Mouse (Mus musculus) limb, embryonic 14.5 days (tissue): ENCODE measurements at regions not wholly inside any gene's neighbourhood (a gene's known extent, or its start where the extent isn't known, plus 50 kb on each side); places are given as distances from the start of the nearest gene placed in this dataset.

ENCODE experiments used
- ATAC-seq: fragments of 200-750 bp; cut with Nextera tagmentation; 2 replicates; pipeline ENCODE4 v1.8.0; 2017; ENCODE audit warnings: low read depth, moderate number of reproducible peaks, moderate TSS enrichment; ENCODE audit not compliant: low FRiP score
- DNase-seq: peaks from one replicate; pipeline ENCODE4 v3.0.0-alpha.2; 2015; ENCODE audit warnings: low spot score
- H3K27ac ChIP-seq: fragments of 300-500 bp; sonication (generic); replicated peaks from 2 replicates; pipeline ENCODE4 v1.5.1; 2014; ENCODE audit warnings: low read depth, mild to moderate bottlenecking, low read length, moderate library complexity, mixed read lengths
- H3K27me3 ChIP-seq: fragments of 300-500 bp; sonication (generic); 2 replicates; pipeline ENCODE4 v1.6.1; 2014; ENCODE audit warnings: low read length, mixed read lengths; ENCODE audit not compliant: control insufficient read depth, insufficient read depth
- H3K36me3 ChIP-seq: fragments of 300-500 bp; sonication (generic); 2 replicates; pipeline ENCODE4 v1.6.1; 2014; ENCODE audit warnings: mild to moderate bottlenecking, low read length, moderate library complexity, mixed read lengths; ENCODE audit not compliant: control insufficient read depth, insufficient read depth
- H3K4me1 ChIP-seq: fragments of 300-500 bp; sonication (generic); 2 replicates; pipeline ENCODE4 v1.6.1; 2014; ENCODE audit warnings: antibody characterized with exemption, low read length, mixed read lengths; ENCODE audit not compliant: control insufficient read depth, insufficient read depth
- H3K4me2 ChIP-seq: fragments of 300-500 bp; sonication (generic); replicated peaks from 2 replicates; pipeline ENCODE4 v1.6.1; 2014; ENCODE audit warnings: low read depth, mild to moderate bottlenecking, low read length, moderate library complexity; ENCODE audit not compliant: severe bottlenecking
- H3K4me3 ChIP-seq: fragments of 300-500 bp; sonication (generic); replicated peaks from 2 replicates; pipeline ENCODE4 v1.5.1; 2014; ENCODE audit warnings: low read length
- H3K9ac ChIP-seq: fragments of 300-500 bp; sonication (generic); 2 replicates; pipeline ENCODE4 v1.6.1; 2014; ENCODE audit warnings: mild to moderate bottlenecking, low read depth, low read length, moderate library complexity; ENCODE audit not compliant: severe bottlenecking
- H3K9me3 ChIP-seq: fragments of 300-500 bp; sonication (generic); 2 replicates; pipeline ENCODE4 v1.6.1; 2016; ENCODE audit warnings: low read length; ENCODE audit not compliant: control insufficient read depth
- POLR2A ChIP-seq: fragments of 200-500 bp; IDR thresholded peaks from 2 replicates; pipeline ENCODE4 v1.8.0; 2012; ENCODE audit warnings: inconsistent platforms, mild to moderate bottlenecking, moderate library complexity, borderline replicate concordance; ENCODE audit not compliant: insufficient read depth, insufficient read length; ENCODE audit errors: extremely low read depth
- WGBS: fragments of 180-500 bp; shearing (Covaris S2); extraction: QIAGEN DNeasy Blood & Tissue Kit; methylation state at CpG from one replicate; pipeline ENCODE4 v1.1.7; 2014; 5-methylcytosine and 5-hydroxymethylcytosine counted together

DNA sequence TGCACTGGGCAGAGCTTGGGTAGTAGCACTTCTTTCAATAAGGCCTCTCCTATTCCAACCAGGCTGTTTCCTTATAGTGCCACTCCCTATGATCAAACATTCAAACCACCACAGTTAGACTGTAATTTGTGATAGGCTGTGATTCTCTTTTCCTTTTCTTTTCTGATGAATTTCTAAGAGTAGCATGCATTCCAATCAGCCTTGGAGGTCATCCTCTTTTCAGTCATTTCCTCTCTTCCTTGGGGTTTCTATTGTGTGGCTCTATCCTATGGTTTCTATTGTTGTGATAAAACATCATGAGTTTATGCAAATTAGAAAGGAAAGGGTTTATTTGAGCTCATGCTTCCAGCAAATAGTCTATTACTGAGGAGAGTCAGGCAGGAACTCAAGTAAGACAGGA is 774.9 kb upstream of the Adarb2 start:
- no peak overlapping the region for H3K4me3 ChIP-seq
- H3K36me3 ChIP-seq: no peaks in the 10 kb centered on the region
- no peak overlapping the region for H3K4me2 ChIP-seq
- no peaks in the 10 kb centered on the region for H3K4me1 ChIP-seq
- H3K9ac ChIP-seq: no peak overlapping the region
- no peak for TF ChIP-seq POLR2A
- H3K27me3 ChIP-seq: no peaks in the 10 kb centered on the region
- ATAC-seq: no peak
- H3K27ac ChIP-seq: no peak overlapping the region
- DNase-seq: no peak
- H3K9me3 ChIP-seq: no peaks in the 10 kb centered on the region

DNA sequence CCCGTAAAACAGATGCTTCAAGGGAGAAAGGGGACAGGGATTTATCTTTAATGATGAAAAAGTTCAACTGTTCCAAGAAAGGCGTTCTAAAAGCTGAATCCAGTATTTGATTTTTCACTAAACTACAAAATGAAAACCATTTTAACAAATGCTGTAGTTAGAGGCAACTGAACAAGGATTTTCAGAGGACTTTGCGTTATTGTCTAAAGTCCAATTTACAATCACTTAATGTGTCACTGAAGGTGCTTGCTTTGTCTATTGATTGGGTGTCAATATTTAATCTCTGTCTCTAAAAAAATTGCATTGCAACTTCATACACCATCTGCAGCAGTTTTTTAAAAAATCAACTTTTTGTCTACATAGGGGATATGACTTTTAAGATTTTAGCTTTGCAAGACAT is 773.4 kb upstream of the Adarb2 start:
- no peaks in the 10 kb centered on the region for H3K27me3 ChIP-seq
- DNase-seq: no peak
- 76% methylated on average over 3 of the region's 3 CpGs for WGBS
- no peak overlapping the region for H3K4me3 ChIP-seq
- ATAC-seq: no peak
- H3K36me3 ChIP-seq: no peaks in the 10 kb centered on the region
- no peak overlapping the region for H3K9ac ChIP-seq
- no peak overlapping the region for H3K27ac ChIP-seq
- no peaks in the 10 kb centered on the region for H3K4me1 ChIP-seq
- H3K4me2 ChIP-seq: no peak overlapping the region
- no peak for TF ChIP-seq POLR2A
- no peaks in the 10 kb centered on the region for H3K9me3 ChIP-seq

DNA sequence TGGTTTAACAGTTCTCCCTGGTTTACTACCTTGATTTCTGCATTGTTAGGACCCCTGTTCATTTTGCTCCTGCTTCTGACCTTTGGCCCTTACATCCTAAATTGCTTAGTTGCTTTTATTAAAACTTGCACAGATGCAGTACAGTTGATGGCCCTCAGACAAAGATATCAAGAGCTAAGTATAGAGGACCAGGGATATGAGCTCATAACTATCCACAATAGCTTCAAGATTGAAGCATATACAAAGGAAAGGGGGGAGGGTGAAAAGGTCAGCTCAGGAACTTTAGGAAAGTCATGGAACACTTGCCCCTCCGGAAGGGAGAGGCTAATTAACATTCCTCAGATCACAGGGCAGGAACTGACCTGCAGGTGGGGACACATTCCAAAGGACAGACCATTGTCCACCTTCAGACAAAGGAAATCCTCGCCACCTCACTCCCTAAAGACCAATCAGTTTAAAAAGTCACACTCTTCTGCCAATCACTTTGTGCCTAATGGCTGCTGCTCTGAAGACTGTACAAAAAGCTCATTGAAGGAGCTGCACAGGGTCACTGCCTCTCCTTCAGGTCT is 751.1 kb upstream of the Adarb2 start:
- WGBS: 38% methylated on average over 2 of the region's 2 CpGs
- no peak for DNase-seq
- H3K27me3 ChIP-seq: no peaks in the 10 kb centered on the region
- no peaks in the 10 kb centered on the region for H3K4me1 ChIP-seq
- no peaks in the 10 kb centered on the region for H3K36me3 ChIP-seq
- H3K9ac ChIP-seq: no peak overlapping the region
- no peak overlapping the region for H3K4me2 ChIP-seq
- H3K9me3 ChIP-seq: no peaks in the 10 kb centered on the region
- TF ChIP-seq POLR2A: no peak
- no peak for ATAC-seq
- no peak overlapping the region for H3K4me3 ChIP-seq
- no peak overlapping the region for H3K27ac ChIP-seq

DNA sequence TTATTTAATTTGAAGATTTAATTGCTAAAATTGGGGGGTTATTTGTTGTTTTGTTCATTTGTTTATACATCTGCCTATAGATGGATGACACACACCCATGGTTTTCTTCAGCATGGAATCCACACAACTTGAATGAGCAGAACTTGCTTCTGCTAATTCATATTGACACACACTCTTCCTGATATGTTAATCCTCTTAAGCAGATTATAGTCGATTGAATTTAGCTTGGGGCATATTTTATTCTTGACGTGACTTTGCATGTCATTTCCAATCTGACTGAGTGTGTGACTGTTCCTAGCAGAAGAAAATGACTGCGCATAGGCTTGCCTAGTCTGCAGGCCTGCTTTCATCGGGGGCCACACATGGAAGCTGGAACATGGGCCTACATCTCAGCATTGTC is 727.0 kb upstream of the Adarb2 start:
- 87% methylated on average over 4 of the region's 4 CpGs for WGBS
- no peaks in the 10 kb centered on the region for H3K36me3 ChIP-seq
- no peak overlapping the region for H3K4me2 ChIP-seq
- TF ChIP-seq POLR2A: no peak
- no peaks in the 10 kb centered on the region for H3K9me3 ChIP-seq
- DNase-seq (no peak), ATAC-seq (no peak)
- H3K9ac ChIP-seq: no peak overlapping the region
- H3K27me3 ChIP-seq: no peaks in the 10 kb centered on the region
- no peak overlapping the region for H3K4me3 ChIP-seq
- H3K4me1 ChIP-seq: no peaks in the 10 kb centered on the region
- no peak overlapping the region for H3K27ac ChIP-seq

DNA sequence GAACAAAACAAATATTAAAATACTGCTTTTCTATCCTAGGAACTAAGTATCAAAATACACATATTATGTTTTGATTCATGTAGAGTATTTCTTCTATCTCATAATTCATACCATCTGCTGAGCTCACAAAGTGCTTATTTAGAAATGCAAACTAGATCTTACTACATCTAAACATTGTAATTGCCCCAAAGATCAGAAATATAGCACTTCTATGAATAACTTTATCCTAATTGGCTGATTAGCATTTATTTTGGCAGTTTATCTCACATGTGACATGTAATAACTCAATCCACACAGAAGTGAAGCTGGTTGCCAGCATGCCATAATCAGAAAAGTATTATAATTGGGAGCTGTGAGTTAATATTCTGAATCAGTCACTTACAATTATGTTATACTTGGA is 684.6 kb upstream of the Adarb2 start:
- ATAC-seq (no peak), DNase-seq (no peak)
- Histone ChIP-seq H3K4me1 (no peaks in the 10 kb centered on the region), H3K9ac (no peak overlapping the region), H3K4me2 (no peak overlapping the region), H3K36me3 (no peaks in the 10 kb centered on the region), H3K4me3 (no peak overlapping the region), H3K27ac (no peak overlapping the region), H3K27me3 (no peaks in the 10 kb centered on the region), H3K9me3 (no peaks in the 10 kb centered on the region)
- TF ChIP-seq POLR2A: no peak

DNA sequence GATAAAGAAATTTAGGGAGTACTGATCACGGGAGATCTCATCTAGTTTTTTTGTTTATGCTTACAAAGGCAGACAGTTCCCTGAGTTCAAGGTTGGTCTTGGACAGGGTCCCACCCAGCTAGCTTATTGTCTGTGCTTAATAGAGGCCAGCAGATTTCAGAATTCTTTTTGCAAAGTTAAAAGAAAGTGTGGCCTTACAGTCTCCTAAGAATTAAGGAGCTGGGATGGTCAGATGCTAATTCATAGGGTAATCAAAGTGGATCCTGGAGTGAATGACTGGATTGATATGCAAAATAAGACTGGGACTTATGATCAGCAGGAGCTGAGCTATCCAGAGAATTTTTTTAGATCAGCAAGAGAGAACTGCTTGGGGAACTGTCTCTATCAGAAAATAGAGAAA is 678.2 kb upstream of the Adarb2 start:
- 90% methylated on average over 1 of the region's 1 CpGs for WGBS
- no peak overlapping the region for H3K9ac ChIP-seq

More for the DNA sequence above, 678.2 kb upstream of the Adarb2 start:
- Histone ChIP-seq H3K4me2 (no peak overlapping the region), H3K9me3 (peaks cover 5% of the 10 kb centered on the region; the same call in 1 of the 2 replicates), H3K4me3 (no peak overlapping the region), H3K4me1 (no peaks in the 10 kb centered on the region), H3K27me3 (no peaks in the 10 kb centered on the region), H3K27ac (no peak overlapping the region), H3K36me3 (no peaks in the 10 kb centered on the region)
- ATAC-seq (no peak), DNase-seq (no peak)
- no peak for TF ChIP-seq POLR2A
